Mouse (Mus musculus) bone marrow, adult 2 months (tissue): ENCODE data around the gene Rcsd1.

ENCODE experiments used
- CTCF ChIP-seq: fragments of 200-500 bp; IDR thresholded peaks from 2 replicates; pipeline ENCODE4 v1.5.1; 2011; ENCODE audit warnings: low read length, control low read depth; ENCODE audit not compliant: control insufficient read depth, insufficient read depth
- POLR2A ChIP-seq: fragments of 200-500 bp; IDR thresholded peaks from 2 replicates; pipeline ENCODE4 v1.6.1; 2011; ENCODE audit warnings: low read depth, mild to moderate bottlenecking, control low read depth, low read length, borderline replicate concordance; ENCODE audit not compliant: control insufficient read depth

DNA sequence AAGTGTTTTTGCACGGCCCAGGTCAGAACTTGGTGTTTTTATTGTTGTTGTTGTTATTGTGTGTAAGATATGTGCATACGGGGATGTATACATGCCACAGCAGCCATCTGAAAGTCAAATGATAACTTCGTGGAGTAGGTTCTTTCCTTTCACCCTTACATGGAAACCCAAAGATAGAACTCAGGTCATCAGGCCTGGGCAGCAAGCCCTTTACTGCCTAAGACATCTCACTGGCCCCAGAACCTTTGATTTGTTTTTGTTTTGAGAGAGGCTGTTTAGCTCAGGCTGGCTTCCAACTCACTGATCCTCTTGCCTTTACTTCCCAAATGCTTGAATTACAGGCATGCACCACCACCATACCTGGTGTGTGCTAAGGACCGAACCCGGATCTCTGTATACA lies 13.5 kb downstream of the Rcsd1 start:
- no peak for TF ChIP-seq CTCF
- TF ChIP-seq POLR2A: no peak
